Mouse (Mus musculus): ENCODE results near the gene Palb2.

Palb2 gene

DNA sequence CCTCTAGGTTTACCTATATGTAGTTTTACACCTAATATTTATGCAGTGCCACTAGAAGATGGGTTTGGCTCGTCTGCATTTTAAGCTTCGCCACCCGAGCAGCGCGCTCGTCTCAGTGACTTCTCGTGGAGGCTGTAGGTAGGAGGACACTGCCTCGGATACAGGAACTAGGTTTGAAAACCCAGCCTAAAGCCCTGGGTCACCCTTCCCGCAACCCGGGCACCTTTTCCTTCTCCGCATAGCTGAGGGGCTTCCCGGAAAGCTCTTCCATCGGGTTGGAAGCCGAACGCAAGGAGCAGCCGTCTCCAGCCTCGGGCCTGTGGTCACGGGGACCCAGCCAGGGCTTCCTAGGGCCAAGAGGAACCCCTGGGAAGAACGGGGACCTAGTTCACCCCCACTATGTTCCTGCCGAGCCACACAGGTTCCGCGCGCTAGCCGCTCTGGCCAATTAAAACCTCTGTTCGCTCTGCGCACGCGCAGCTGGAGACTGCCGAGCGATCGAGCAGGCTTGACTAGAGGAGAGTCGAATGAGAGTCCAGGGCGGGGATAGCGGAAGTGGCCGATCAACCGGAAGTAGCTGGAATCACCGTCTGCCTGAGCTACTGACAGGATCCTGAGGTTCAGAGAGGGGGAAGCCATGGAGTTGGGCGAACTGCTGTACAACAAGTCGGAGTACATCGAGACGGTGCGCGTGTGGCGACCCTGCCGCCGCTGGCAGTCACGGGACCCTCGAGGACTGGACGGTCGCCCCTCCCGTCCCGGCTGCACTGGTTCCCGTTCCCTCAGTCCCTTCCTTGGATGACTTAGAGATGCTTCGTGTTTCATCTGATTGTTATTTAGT, at the start of gene Palb2, which contains the start of gene Dctn5:
Gene Palb2 (minus strand): TSS at position 489 of the 841 bp plus-strand sequence.
Gene Dctn5 (plus strand): TSS at position 545 of the 841 bp plus-strand sequence.
- peak; percentile 98 for DNase-seq (ENCODE audit: low spot score)

DNA sequence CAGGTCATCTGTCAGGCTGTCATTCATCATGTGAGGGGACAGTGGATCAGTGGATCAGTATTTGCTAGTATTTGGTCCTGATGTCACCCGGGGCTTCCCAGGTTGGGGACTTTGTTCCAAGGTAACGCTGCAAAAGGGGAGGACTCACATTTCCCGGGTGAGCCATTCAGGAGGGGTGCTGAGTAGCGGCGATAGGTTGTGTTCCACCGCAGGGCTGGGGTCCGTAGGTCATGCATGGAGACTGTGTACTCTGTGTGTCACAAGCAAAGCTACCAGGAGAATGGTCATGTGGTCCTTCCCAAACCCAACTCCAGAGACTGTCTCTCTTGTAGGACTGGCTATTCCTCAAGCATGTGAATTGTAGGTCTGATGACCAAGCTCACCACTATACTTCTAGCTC, 47.9 kb upstream of the Palb2 start:
- no peak for DNase-seq (ENCODE audit: low spot score)

DNA sequence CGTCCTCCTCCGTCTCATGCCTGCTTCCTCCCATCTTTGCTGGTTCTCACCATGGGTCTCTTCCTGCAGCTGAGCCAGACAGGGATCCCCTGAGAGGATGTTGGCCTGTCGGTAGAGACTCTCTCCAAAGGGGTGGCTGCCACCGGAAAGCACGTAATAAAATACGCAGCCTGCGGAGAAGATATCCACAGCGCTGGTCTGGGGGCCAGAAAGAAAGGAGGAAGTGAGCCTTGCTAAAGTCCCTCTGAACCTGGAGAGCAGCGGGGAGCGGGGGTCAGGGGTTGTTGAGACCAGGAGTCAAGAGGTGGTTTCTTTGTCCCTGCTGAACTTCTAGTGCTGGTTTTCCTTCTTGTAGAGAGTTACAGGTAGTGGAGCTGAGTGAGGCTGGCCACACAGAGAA, 38.8 kb upstream of the Palb2 start:
- DNase-seq (ENCODE audit: low spot score) = no peak

DNA sequence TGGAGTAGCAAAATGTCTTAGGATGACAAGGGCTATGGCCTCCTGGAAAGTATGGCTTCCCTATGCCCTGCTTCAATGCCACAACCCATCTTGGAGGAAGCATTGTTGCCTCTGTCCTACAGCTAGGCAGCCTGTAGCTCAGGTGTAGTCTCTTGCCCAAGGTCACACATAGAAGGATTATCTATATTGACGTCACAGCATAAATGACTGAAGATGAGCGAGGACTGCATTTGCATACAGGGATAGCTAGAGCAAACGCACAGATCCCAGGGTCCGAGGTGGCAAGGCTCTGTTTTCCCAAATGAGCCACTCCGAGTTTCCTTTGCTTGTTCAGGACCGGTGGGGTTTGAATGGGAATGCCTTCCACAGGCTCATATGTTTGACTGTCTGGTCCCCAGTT, 37.9 kb upstream of the Palb2 start:
- no peak for DNase-seq (ENCODE audit: low spot score)

DNA sequence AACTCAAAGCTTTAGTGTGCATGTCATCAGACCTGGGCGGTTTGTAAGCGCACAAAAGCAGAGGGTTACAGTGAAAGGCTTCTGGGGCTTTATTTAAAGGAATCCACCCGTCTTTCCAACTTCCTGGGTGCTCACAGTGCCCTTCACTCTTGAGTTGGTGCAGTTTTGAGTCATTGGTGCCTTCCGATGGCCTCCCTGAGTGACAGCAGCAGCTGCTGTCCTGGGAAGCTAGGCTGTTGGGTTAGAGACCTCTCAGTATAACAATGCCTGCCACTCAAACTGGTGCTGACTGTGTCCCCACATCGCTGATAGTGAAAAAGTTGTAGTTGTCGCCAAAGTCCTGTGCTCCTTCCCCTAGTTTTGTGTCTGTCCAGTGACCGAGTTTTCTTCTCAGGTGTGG, 34.4 kb upstream of the Palb2 start:
- no peak for DNase-seq (ENCODE audit: low spot score)

DNA sequence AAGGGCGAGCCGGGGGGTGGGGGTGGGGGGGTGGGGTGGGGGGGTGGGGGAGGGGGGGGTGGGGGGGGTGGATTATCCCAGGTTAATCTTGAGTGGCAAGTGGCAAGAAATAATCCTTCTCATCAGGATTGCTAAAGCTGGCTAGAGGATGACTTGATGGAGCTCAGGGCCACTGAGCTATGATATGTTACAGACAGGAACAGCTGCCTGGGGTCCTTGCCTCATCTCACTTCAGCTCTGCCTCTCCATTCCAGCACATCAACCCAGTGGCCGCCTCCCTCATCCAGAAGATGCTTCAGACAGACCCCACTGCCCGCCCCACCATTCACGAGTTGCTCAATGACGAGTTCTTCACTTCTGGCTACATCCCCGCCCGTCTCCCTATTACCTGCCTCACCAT, 31.0 kb upstream of the Palb2 start:
- no peak for DNase-seq (ENCODE audit: low spot score)

DNA sequence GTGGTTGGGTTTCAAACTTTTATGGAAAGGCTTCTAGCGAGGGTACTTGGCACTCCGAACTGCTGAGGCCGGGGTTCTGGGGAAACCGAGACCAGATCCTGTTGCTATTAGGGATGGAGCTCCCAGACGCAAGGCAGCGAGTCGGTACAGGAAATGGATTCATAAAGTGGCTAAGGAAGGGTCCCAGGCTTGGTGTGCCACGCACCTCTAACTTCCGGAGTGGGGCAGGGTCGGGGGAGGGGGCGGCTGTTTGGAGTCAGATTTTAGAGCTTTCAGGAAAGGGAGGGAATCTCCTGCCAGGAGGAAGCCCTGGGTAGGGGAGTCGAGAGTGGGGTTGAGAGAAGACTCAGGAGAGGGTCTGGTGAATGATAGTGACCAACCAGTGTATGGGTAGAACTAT, 27.3 kb upstream of the Palb2 start:
- no peak for DNase-seq (ENCODE audit: low spot score)

DNA sequence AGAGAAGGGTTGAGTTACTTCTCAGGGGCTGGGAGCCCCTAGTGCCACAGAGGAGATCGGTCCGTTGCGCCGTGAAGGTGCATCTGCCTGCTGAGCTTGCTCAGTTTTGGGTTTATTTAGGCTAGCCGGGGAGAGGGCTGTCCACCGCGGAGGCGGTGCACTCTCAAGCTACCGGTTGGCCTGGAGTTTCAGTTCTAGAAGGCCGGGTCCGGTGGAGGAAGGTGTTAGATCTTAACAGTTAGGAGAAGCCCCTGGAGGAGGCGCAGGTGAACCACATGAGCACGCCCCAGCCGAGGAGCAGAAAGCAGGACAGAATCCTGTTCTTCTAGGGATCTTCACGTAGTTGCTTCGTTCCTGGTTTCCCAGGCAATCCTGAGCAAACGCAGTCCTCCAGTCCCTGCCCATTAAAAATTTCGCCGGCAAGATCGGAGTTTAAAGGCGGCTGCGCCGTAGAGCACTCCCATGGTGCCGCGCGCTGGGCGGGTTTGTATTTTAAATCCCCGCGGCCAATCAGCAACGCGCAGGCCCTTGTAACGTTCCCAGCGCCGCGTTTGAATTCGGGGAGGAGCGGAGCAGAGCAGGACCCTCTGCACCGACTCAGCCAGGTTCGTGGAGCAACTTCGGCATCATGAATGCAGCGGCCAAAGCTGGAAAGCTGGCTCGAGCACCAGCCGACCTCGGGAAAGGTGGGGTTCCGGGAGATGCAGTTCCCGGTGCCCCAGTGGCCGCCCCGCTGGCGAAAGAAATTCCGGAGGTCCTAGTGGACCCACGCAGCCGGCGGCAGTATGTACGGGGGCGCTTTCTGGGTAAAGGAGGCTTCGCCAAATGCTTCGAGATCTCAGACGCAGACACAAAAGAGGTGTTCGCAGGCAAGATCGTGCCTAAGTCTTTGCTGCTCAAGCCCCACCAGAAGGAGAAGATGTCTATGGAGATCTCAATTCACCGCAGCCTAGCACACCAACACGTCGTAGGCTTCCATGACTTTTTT, 26.4 kb upstream of the Palb2 start, which contains the start of gene Plk1:
Gene Plk1 (plus strand): TSS at position 525 of the 988 bp plus-strand sequence.
- peak; percentile 89 for DNase-seq (ENCODE audit: low spot score)

DNA sequence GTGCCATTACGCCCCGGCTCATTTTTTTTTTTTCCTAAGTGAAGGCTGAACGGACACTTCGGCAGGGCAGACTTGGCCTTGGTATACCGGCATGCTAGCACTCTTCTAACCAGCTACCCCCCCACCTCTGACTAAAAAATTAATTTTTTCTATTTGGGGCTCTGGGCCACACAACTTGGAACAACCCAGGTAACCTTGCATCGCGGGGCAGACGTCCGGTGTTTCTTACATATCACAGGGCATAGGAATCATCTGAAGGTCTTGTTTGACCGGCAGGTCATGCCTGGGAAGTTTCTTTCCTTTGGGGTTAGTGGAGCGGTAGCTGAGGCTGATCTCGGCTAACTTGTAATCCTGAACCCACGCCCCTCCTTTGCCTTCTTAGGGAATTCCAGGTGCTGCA, 25.7 kb upstream of the Palb2 start:
- DNase-seq (ENCODE audit: low spot score) = no peak

DNA sequence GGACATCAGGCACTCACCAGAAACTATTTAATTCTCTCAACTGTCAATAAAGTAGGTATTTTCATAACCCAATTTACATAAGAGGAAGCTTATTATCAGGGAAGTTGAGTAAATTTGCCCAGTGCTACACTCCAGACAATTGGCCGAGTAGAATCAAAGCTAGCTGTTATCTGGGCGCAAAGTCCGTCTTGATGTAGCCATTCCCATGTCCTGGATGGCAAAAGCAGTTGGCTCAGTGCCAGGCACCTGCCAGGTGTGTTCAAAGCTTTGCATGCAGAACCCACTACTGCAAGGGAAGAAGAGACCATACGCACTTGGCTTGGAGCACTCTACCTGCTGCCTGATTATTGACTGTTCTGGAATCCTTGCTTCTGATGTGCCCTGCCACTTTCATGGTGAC, 19.7 kb upstream of the Palb2 start:
- no peak for DNase-seq (ENCODE audit: low spot score)

DNA sequence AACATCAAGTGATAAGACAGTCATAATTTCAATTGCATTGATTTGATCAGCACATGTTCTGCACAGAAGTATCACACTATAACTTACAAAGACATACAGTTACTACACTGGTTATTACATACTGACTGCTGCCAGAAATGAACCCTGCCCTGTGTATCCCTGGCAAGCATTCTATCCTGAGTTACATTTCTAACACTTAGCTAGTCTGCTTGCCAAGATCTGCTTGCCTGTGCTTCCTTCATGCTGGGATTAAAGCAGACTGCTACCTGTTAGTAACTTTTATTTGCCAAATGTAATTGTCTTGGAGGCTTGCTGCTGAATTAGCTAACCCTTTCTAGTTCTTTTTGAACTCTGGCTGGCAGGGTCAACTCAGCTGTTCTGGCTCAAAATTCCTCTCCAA, 8.2 kb upstream of the Palb2 start:
- no peak for DNase-seq (ENCODE audit: low spot score)

DNA sequence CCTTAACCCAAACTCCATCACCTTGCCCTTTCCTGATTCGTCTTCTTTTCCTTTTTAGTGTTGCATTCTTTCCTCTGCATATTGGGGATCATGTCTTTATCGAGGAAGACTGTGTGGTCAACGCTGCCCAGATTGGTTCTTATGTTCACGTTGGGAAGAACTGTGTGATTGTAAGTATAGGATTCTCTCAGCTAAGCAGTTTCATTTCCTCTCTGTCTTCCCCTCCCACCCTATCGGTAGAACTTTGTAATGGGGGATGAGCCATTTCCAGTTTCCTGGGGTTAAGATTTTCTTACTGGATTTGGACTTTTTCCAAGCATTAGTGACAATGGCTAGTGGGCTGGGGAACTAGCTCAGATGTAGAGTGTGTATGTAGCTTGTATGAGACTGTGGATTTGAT, 5.4 kb upstream of the Palb2 start:
- no peak for DNase-seq (ENCODE audit: low spot score)

DNA sequence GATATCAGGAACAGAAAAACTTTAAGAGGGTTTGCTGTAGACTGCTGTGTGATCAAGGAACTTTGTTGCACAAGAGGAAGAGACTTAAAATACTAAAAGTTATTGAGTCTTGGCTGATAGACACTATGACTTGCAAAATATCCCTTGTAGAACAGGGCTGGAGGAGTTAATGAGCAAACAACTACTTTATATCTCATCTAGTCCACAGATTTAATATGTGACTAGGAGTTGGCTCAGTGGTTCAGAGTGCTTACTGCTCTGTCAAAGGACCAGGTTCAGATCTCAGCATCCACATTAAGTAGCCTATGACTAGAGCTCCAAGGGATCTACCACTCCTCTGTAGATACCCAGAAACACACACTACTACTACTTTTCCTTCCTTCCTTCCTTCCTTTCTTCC, 4.3 kb upstream of the Palb2 start:
- DNase-seq (ENCODE audit: low spot score) = no peak

DNA sequence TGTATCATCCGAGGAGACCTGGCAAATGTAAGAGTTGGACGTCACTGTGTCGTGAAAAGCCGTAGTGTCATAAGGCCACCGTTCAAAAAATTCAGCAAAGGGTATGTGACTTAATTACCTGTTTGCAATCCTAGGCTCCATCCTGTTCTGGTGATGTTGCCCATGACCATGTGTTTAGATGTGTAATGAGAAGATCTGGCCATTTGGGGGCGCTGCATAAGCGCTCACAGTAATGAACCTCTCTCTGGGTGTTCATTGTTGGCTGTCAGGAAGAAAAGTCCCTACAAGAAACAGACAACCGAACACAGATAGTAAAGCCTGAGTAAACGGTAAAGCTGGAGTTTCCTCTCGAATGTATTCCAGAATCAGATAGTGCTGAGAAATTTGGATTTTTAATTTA, 2.3 kb upstream of the Palb2 start:
- peak; percentile 12 for DNase-seq (ENCODE audit: low spot score)

DNA sequence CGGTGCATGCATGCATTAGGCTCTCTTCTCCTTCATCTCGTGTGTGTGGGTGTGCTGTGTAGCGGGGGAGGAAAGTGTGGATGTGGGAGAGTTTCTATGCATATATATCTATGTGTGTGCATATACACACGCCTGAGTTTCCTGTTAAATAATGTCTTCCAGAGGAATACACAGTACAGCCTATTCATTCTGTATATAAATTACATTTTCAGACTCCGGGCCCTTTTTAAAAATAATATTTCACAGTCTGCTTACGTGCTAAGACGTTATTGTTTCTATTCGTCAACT, 497 bp upstream of the Palb2 start:
- DNase-seq (ENCODE audit: low spot score) = no peak

DNA sequence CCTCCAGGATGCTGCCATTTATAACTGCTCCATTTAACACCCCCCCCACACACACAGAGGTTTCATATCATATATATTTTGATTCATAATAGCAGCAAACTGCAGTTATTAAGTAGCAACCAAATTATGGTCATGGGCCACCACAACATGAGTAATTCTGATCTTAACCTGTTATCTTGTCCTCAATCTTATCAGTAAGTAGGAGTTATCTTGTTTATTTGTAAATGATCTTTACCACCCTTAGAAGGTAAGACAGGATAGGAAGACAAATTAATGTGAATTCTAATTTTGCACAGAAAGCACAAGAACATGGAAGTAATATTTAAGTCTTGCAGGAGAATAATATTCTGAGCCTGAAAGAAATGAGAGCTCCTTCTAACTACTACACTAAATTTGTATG, 951 bp downstream of the Palb2 start:
- DNase-seq (ENCODE audit: low spot score) = no peak

DNA sequence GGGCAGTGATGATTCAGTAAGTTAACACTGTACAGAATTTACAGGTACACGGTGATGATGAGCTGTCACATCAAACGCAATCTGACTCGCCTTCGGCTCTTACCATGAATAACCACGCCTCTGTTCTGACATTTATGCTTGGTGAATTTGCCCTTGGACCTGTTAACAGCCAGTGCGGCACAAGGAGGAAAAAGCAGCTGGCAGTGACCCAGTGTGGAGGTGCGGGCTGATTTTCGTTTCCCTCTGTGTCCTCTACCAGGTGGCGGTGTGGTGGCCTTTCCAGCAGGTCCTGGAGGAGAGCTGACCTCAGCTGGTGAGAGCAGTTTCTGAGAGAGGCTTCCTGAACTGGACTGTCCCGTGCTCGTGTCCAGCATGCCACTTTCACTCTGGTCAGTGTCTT, 5.8 kb downstream of the Palb2 start:
- DNase-seq (ENCODE audit: low spot score) = no peak

DNA sequence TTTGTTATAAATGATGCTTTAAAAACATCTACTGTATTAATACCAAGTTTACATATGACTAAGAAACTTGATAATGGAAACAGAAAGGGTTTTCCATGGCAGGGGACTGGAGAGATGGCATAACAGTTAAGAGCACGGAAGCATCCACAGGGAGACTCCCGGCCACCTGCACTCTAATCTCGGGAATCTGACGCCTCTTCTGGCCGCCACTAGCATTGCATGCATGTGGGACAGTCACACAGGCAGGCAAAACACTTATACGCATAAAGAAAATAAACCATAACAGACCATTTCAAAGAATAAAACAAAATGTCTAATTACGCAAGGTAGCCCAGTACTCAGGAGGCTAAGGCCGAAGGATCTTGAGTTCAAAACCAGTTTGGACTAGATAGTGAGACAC, 7.1 kb downstream of the Palb2 start:
- no peak for DNase-seq (ENCODE audit: low spot score)

DNA sequence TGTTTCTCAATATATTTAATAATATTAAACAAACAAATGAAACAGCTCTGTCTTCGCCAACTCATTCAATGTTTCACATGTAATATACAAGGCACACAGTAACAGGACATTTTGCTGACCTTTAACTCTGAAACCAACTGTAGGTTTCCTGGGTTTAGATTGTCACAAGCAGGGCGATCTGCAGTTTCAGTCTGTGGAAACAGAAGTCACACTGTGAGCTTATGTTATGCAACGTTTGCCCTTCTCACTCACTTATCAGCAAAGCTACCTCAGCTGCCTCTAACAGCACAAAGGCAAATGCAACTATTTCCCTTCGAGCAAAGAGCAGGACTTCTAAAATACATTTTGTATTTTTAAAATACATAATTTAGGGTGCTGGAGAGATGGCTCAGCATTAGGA, 9.3 kb downstream of the Palb2 start:
- DNase-seq (ENCODE audit: low spot score) = no peak

DNA sequence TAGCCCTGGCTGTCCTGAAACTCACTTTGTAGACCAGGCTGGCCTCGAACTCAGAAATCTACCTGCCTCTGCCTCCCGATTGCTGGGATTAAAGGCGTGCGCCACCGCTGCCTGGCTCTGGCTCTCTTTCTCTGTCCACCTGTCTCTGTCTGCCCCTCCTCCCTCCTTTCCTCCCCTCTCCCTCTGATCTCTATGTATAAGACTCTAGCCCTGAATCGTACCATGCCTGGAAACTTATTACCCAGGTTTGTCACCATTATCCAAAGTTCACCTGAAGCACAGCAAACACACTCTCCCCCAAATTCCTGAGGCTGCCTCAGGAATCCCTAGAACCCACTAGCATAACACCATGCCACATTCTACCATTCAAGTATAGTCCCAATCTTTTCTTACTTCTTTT, 24.6 kb downstream of the Palb2 start:
- DNase-seq (ENCODE audit: low spot score) = no peak

DNA sequence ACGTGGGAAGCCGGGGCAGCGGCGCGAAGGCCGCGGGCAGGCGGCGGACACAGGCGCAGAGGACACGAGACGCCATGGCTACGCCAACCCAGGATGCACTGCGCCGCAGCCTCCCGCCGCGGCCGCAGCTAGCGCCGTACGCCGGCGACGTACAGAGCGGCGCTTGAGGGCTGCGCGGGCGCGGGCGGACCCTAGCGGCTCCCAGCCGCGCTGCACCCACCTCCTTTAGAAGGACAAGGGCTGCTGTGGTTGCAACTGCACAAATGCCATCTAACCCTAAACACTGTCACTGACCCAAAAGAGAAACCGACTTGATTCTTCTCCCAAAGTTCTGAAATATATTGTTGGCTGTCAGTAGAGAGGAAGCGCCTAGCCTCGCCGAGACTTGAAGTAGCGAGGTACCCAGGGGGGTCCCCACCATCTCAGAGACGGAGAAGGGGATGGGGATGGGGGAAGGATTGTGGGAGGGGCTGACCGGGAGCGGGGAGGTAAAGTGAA, 31.0 kb downstream of the Palb2 start, which contains the start of gene Ndufab1:
Gene Ndufab1 (minus strand): TSS at position 140 of the 498 bp plus-strand sequence.
- DNase-seq (ENCODE audit: low spot score) = peak; percentile 95

DNA sequence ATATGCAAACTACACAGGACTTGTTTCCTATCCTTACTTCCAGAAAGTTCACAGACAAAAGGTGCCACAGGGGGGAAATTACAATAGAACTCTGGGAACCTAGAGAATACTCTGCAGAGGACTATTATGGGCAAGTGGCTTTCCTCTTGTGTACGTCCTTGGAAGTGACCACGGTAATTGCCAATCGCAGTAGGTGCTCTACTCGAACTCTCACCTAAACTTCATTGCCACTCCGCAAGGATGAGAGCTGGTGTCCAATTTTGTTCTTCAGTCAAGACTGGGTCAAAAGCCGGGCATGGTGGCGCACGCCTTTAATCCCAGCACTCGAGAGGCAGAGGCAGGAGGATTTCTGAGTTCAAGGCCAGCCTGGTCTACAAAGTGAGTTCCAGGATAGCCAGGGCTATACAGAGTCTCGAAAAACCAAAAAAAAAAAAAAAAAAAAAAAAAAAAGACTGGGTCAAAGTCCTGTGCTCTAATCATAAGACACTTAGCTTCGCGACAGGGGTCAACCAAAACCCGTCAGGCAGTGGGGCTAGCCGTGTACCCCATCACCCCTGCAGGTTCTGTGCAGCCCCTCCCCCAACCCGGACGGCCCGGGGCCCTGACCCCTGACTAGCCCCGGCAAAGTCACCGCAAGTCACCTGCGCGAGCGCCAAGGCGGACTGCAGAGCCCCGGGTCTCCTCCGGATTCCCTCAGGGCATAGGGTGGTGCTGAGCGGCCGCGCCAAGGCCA, 31.6 kb downstream of the Palb2 start:
- DNase-seq (ENCODE audit: low spot score) = peak; percentile 43
